Mouse (Mus musculus): ENCODE measurements around the gene Vav2.

DNA sequence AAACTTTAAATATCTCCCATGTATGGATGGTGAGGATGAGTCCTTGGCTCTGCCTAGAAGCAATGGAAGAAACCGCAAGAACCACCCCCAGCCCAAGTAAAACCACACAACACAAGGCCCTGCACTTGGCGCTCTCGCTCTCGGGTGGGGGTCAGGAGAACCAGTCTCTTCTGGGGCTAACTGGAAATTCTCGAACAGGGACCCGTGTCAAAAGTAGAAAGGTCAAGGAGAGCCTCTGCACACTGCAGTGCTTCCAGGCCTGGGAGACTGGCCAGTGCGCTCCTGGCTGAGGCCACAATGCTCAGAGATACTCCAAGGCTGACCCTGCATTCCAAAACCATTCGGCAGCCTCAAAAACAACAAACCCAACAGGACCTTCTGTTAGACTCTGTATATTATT, 20.0 kb upstream of the Vav2 start:
- no peak for TF ChIP-seq POLR2A (IDR thresholded peaks at IDR 0.05; ENCODE audit: low read depth, low read length)
- TF ChIP-seq CTCF (conservative IDR thresholded peaks at IDR 0.05; ENCODE audit: insufficient read depth, insufficient read length, low read depth, low read length) = no peak
